Mouse (Mus musculus) T-helper 1 cell (primary cell): Measurements from ENCODE around the gene Aagab.

Source experiments
- in situ Hi-C: fragments of 300-600 bp; cut with MboI, MseI; formaldehyde crosslinking; loops from one replicate; pipeline ENCODE4 v1.15.1; 2025; ENCODE audit warnings: high pct_unique_total_duplicates

Aagab gene

DNA sequence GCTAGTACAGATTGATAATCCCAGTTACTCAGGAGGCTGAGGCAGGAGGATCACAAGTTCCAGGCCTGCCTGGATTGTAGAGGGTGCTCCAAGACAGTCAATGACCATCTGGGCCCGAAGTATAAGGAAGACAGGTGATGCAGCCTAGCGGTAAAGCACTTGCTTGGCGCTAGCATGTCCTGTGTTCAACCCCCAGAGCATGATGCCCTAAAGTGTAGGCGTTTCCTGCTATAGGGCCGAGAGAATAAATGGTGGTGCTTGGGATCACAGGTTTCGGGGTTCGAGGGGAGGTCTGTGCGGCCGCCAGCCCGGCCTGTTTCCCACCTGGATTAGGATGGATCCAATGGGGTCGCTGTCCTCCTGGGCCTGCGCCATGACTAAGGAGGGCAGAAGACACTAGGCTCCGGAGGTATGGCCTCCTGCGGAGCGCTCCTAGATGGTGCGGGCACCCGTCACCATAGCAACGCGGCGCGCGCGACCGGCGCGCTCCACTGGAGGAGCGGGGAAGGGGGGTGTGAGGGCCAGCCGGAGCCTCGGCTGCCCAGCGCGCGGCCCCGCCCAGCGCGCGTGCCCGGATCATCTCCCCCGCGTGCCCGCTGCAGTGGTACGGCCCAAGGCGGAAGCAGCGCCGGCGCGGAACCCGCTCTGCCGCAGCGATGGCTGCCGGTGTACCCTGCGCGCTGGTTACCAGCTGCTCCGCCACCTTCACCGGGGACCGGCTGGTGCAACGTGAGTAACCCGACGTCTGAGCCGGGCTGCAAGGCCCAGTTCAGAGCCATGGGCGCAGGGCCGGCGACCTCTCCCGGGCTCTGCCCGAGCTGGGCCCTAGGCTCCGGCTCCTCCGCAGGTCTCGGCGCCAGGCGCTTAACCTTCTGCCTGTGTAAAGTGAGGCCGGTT is at the start of gene Aagab, which contains the start of gene Iqch:
Aagab (plus strand) TSS at position 618 of the 897 bp plus-strand sequence.
Iqch (minus strand) TSS at position 451 of the 897 bp plus-strand sequence.
- in situ Hi-C loops: loop anchor here (10.0 kb wide), 1 partner anchor 1847 kb away; no protein-coding TSS in a partner anchor

- in situ Hi-C loops: no loop called here
Measured at GRCm38 (mm10) chr9:63553628-63554027, 48.8 kb upstream of the Aagab start.

- in situ Hi-C loops: no loop called here
Measured at GRCm38 (mm10) chr9:63555460-63555990, 46.9 kb upstream of the Aagab start.

- in situ Hi-C loops: no loop called here
Measured at GRCm38 (mm10) chr9:63556316-63556715, 46.1 kb upstream of the Aagab start.

- in situ Hi-C loops: no loop called here
Measured at GRCm38 (mm10) chr9:63556933-63557332, 45.5 kb upstream of the Aagab start.

DNA sequence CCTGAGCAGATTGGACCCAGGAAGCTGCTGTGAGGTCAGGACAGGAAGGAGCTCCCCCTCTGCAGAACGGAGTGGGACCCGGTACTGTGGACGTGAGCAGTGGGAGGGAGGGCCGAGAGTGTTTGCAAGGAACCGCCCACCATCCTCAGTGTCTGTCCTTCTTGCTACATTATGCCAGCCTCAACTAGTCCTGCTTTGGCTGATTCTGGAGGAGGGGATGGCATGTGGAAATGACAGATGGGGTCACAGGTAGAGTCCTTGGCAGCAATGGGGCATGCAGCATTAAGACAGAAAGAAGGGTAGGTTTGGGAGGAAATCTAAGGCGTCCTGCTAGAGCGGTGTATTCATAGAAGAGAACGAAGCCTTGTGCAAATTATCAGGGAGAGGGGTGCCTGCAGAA is 40.5 kb upstream of the Aagab start:
- in situ Hi-C loops: no loop called here

- in situ Hi-C loops: no loop called here
Measured at GRCm38 (mm10) chr9:63563436-63563835, 39.0 kb upstream of the Aagab start.

GRCm38 (mm10) chr9:63568314-63568713 is 34.1 kb upstream of the Aagab start:
- in situ Hi-C loops: no loop called here

- in situ Hi-C loops: no loop called here
Measured at GRCm38 (mm10) chr9:63568808-63569207, 33.7 kb upstream of the Aagab start.

DNA sequence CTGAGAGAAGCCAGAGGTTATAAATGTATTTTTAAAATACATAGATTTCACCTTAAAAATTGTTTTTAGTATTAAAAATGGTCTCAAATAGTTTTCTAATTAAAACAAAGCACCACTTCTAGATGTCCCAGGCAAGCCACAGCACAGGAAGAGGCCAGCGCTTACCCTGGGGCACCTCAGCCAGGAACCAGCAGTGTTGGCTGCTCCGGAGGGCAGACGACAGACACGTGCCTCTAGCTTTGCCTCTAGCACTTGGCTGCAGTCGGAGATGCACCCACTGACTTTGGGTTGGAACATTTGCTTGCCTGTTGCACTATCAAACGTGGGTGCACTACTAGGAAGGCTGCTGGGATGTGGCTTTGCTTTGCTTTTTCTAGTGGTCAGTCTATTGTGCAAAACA is 30.6 kb upstream of the Aagab start:
- in situ Hi-C loops: no loop called here

GRCm38 (mm10) chr9:63572874-63573273 is 29.6 kb upstream of the Aagab start:
- in situ Hi-C loops: no loop called here

DNA sequence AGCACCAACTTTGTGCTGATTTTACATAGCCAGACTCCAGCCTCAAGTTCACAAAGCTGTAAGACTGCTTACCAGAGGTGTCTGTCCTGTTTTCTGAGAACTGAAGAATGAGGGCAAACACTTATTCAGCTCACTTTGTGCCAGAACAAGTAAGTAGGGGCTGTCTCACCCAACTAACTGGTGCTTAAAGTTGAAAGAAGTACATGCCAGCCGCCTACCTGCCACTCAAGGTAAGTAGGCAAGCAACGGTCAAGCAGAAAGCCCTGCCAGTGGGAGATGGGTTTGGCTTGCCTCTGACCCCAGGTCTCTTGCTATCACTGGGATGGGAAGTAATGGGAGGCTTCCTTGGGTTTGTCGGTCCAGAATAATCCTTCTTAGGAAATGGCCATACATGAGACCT is 25.0 kb upstream of the Aagab start:
- in situ Hi-C loops: no loop called here

GRCm38 (mm10) chr9:63579644-63580043 is 22.8 kb upstream of the Aagab start:
- in situ Hi-C loops: no loop called here

- in situ Hi-C loops: no loop called here
Measured at GRCm38 (mm10) chr9:63580046-63580445, 22.4 kb upstream of the Aagab start.

- in situ Hi-C loops: no loop called here
Measured at GRCm38 (mm10) chr9:63581778-63582177, 20.7 kb upstream of the Aagab start.

DNA sequence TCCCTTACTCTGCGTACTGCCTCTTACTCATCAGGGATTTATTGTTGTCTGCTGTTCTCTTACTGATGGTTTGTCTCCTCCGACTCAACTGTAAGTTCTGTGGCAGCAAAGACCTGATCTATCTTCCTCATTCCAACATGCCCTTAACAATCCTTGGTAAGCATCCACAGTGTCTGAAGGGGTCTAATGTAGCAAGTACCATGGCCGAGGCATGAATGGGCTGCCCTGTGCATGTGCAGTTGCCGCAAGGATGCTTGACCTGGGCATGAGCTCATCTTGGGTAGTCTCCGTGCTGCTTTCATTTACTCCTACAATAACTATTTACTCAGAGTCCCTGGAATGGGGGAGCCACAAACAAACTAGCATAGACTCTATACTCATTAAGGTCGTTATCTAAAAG is 17.2 kb upstream of the Aagab start:
- in situ Hi-C loops: no loop called here

GRCm38 (mm10) chr9:63589209-63589608 is 13.3 kb upstream of the Aagab start:
- in situ Hi-C loops: no loop called here

- in situ Hi-C loops: no loop called here
Measured at GRCm38 (mm10) chr9:63590592-63590991, 11.9 kb upstream of the Aagab start.

DNA sequence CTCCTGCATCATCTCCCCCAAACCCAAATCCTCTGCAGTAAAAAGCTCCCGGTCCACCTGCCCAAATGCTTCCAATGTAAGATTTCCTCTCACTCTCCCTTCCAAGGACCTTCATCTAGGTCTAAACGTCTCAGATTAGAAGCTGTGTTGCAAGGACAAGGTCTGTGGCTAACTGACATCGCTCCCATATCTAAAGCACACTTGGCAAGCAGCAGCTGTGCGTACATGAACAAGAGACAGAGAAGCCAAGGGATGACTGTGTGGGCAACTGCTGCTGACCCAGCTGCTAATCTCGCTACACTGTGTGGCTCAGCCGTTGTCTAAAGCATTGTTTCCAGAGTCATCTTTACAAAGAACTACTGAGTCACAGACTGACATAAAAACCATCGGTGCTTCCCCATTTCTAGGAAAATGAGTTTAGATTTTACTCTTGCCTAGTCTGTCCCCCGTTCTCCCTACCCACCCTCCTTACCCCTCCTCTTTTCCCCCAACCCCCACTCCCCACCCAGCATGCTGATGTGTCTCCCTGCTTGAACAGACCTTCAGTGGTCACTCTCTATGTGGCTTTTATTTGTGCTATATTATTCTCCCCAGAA is 10.7 kb upstream of the Aagab start:
- in situ Hi-C loops: no loop called here

DNA sequence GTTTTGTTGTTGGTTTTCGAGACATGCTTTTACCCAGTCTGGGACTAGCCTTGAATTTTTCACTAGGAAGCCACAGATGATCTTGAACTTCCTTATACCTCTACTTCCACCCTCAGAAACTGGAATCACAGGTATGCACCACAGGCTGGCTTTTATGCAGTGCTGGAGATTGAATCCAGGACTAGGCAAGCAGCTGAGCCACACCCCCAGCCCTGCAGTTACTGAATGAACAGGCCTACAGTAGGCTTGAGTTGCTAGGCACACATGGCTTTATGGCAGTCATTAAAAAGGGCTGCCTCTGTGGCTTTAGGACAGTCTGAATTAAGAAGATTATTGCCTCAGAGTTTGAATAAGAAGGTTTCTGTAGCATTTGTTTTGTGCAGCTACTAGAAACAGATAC is 7.4 kb upstream of the Aagab start:
- in situ Hi-C loops: no loop called here

DNA sequence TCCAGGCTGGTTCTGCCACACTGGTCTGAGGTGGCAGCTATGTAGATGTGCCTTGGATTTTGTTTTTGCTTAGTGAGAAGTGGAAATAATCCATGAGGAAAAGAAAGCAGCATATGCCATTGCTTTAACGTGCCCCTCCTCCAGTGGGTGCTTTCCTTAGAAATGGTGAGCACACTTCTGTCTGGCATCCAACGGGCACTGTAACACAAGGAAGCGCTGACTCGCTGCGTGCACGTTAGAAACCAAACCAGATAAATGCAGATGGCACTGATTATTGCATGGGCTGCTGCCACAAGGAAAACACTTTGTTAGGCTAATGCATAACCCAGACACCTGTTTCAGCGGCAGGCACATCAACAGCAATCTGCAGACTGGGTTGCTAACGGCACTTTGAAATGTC is 6.8 kb upstream of the Aagab start:
- in situ Hi-C loops: no loop called here

GRCm38 (mm10) chr9:63596660-63597059 is 5.8 kb upstream of the Aagab start:
- in situ Hi-C loops: no loop called here

GRCm38 (mm10) chr9:63603849-63604248 is 1.4 kb downstream of the Aagab start:
- in situ Hi-C loops: loop anchor here (10.0 kb wide), 1 partner anchor 1849 kb away; no protein-coding TSS in a partner anchor
